Mouse (Mus musculus) neural tube, embryonic 12.5 days (tissue): ENCODE data around the gene Hfe. TPM values are rescaled to one million over a fixed set of nuclear protein-coding genes. Genes with fewer than 3 reads are reported as not detected.
"Not testable (repeated sequence)": the region's sequence is repeated elsewhere in the genome, so short reads cannot be mapped to it uniquely, and the experiment has no call there.

Experiments used
- ATAC-seq: fragments of 200-750 bp; cut with Nextera tagmentation; 2 replicates; pipeline ENCODE4 v1.8.0; 2017; ENCODE audit warnings: low read depth, mild to moderate bottlenecking, moderate TSS enrichment, moderate library complexity; ENCODE audit not compliant: low FRiP score
- H3K27ac ChIP-seq: fragments of 300-500 bp; sonication (generic); 2 replicates; pipeline ENCODE4 v1.5.1; 2016
- H3K27me3 ChIP-seq: fragments of 300-500 bp; sonication (generic); replicated peaks from 2 replicates; pipeline ENCODE4 v1.6.1; 2016; ENCODE audit warnings: mild to moderate bottlenecking
- H3K36me3 ChIP-seq: fragments of 300-500 bp; sonication (generic); 2 replicates; pipeline ENCODE4 v1.6.1; 2016; ENCODE audit warnings: mild to moderate bottlenecking
- H3K4me1 ChIP-seq: fragments of 300-500 bp; sonication (generic); 2 replicates; pipeline ENCODE4 v1.6.1; 2016
- H3K4me2 ChIP-seq: fragments of 300-500 bp; sonication (generic); replicated peaks from 2 replicates; pipeline ENCODE4 v1.6.1; 2016; ENCODE audit warnings: mild to moderate bottlenecking
- H3K4me3 ChIP-seq: fragments of 300-500 bp; sonication (generic); 2 replicates; pipeline ENCODE4 v1.5.1; 2016
- H3K9ac ChIP-seq: fragments of 300-500 bp; sonication (generic); 2 replicates; pipeline ENCODE4 v1.6.1; 2016; ENCODE audit warnings: mild to moderate bottlenecking
- H3K9me3 ChIP-seq: fragments of 300-500 bp; sonication (generic); 2 replicates; pipeline ENCODE4 v1.6.1; 2016; ENCODE audit warnings: mild to moderate bottlenecking
- WGBS: fragments of 180-500 bp; shearing (Covaris S2); methylation state at CpG from one replicate; pipeline ENCODE4 v1.1.7; 2016; 5-methylcytosine and 5-hydroxymethylcytosine counted together
- polyA plus RNA-seq: library from polyadenylated mRNA; unstranded; fragments of >200 nt; fragmentation: Nextera tagmentation; extraction: Ambion mirVana; gene quantifications from 2 replicates; pipeline ENCODE4 v1.2.1, GENCODE M21; 2016

Gene Hfe
- polyA plus RNA-seq, 1 experiment from 2014 or later, result 3.9 TPM

GRCm38 (mm10) chr13:23750839-23751477, 40.3 kb upstream of the Hfe start, which contains the start of gene Hist1h2ab:
Hist1h2ab (plus strand) TSS chr13:23751126.
- WGBS, result under 1% methylated on average over 32 of the region's 47 CpGs
- H3K9ac ChIP-seq, result peak within 1 kb of the TSS; percentile 55; the same call in 1 of the 2 replicates
- H3K4me2 ChIP-seq, result peak within 1 kb of the TSS; percentile 64
- peak within 1 kb of the TSS; percentile 35 for H3K4me3 ChIP-seq
- H3K4me1 ChIP-seq, H3K36me3 ChIP-seq, H3K27me3 ChIP-seq, H3K9me3 ChIP-seq: not testable (repeated sequence)
- ATAC-seq, result peak; percentile 34
- peak within 1 kb of the TSS; percentile 82 for H3K27ac ChIP-seq

GRCm38 (mm10) chr13:23749563-23750121, 39.0 kb upstream of the Hfe start:
- no peak overlapping the region for H3K9ac ChIP-seq
- no peaks in the 10 kb centered on the region for H3K9me3 ChIP-seq
- no peaks in the 10 kb centered on the region for H3K36me3 ChIP-seq
- H3K27ac ChIP-seq, result no peak overlapping the region
- no peaks in the 10 kb centered on the region for H3K27me3 ChIP-seq
- H3K4me1 ChIP-seq, result peaks cover 5% of the 10 kb centered on the region; the same call in 1 of the 2 replicates
- H3K4me2 ChIP-seq, result no peak overlapping the region
- WGBS, result 92% methylated on average over 5 of the region's 5 CpGs
- ATAC-seq, result no peak
- H3K4me3 ChIP-seq, result no peak overlapping the region

- H3K9ac ChIP-seq, result no peak overlapping the region
- no peaks in the 10 kb centered on the region for H3K9me3 ChIP-seq
- no peaks in the 10 kb centered on the region for H3K27me3 ChIP-seq
- H3K4me2 ChIP-seq, result peak overlapping the region; percentile 60
- H3K36me3 ChIP-seq, result no peaks in the 10 kb centered on the region
- 8% methylated on average over 4 of the region's 4 CpGs for WGBS
- peaks cover 5% of the 10 kb centered on the region; the same call in 1 of the 2 replicates for H3K4me1 ChIP-seq
- H3K27ac ChIP-seq, result no peak overlapping the region
- no peak for ATAC-seq
- no peak overlapping the region for H3K4me3 ChIP-seq
Observed at GRCm38 (mm10) chr13:23747892-23748288, 37.2 kb upstream of the Hfe start.

DNA sequence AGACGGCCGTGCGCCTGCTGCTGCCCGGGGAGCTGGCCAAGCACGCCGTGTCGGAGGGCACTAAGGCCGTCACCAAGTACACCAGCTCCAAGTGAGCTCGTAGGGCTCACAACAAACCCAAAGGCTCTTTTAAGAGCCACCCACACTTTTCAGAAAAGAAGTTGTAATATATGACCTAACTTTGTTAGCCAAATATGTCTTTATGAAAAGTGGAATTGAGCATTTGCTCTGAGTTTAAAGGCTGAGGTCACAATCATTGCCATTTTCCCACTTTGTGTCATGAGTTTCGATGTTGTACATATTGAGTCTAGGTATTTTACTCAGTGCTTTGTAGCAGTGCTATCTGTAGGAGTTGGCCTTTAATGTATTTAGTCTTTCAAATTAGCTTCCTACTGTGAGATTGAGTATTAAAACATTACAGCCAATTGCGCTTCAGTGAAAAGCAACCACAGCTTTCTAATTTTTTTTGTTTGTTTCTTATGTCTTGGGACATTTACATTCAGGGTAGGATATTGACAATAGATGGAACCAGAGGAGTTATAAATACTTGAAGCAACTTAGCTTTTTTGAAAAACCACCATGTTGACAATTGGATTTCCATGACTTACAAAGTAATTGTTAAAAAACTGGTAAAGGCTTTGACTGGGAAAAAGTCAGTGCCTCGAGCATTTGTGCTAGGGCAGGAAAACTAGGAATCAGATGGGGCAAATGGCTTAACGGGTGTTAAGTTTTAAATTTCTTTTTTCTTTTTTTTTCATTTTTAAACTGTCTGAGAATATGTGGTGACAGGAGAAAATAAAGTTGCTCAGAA, 36.6 kb upstream of the Hfe start:
- WGBS, result 2% methylated on average over 13 of the region's 13 CpGs
- H3K9me3 ChIP-seq, result no peaks in the 10 kb centered on the region
- H3K4me2 ChIP-seq, result peak overlapping the region; percentile 60
- peak overlapping the region; percentile 29 for H3K4me3 ChIP-seq
- ATAC-seq, result peak; percentile 8; the same call in 1 of the 2 replicates
- no peaks in the 10 kb centered on the region for H3K27me3 ChIP-seq
- H3K36me3 ChIP-seq, result no peaks in the 10 kb centered on the region
- H3K9ac ChIP-seq, result peak overlapping the region; percentile 38; the same call in 1 of the 2 replicates
- H3K4me1 ChIP-seq, result peaks cover 5% of the 10 kb centered on the region; the same call in 1 of the 2 replicates
- H3K27ac ChIP-seq, result peak overlapping the region; percentile 94

DNA sequence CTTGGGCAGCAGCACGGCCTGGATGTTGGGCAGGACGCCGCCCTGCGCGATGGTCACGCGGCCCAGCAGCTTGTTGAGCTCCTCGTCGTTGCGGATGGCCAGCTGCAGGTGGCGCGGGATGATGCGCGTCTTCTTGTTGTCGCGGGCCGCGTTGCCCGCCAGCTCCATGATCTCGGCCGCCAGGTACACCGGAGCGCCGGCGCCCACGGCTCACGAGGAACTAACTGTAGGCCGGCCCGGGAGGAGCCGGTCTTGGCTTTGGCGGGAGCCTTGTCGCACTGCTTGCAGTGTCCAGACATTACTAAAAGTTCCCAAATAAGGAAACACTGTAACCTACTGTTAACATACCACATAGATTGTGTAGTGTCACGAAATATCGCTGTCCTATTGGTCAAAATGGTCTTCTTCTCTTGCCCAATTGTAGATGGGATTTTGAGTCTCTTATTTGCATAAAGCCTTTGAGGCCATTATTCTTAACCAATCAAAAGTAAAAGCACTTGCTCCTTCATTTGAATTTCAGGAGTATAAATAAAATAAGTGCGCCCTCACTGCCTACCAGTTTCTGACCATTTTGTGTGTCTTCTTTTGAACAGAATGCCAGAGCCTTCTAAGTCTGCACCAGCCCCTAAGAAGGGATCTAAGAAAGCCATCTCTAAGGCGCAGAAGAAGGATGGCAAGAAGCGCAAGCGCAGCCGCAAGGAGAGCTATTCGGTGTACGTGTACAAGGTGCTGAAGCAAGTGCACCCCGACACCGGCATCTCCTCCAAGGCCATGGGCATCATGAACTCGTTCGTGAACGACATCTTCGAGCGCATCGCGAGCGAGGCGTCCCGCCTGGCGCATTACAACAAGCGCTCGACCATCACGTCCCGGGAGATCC, 35.8 kb upstream of the Hfe start, which contains the start of gene Hist1h2bb:
Gene Hist1h2bb, plus strand, starts transcription at position 534 of the 880 bp plus-strand sequence.
- H3K27me3 ChIP-seq, H3K9me3 ChIP-seq, H3K36me3 ChIP-seq, H3K4me1 ChIP-seq: not testable (repeated sequence)
- Histone ChIP-seq H3K9ac (peak within 1 kb of the TSS; percentile 58), H3K4me2 (peak within 1 kb of the TSS; percentile 60), H3K27ac (peak within 1 kb of the TSS; percentile 94), H3K4me3 (peak within 1 kb of the TSS; percentile 39)
- ATAC-seq, result peak; percentile 89
- WGBS, result under 1% methylated on average over 47 of the region's 58 CpGs

DNA sequence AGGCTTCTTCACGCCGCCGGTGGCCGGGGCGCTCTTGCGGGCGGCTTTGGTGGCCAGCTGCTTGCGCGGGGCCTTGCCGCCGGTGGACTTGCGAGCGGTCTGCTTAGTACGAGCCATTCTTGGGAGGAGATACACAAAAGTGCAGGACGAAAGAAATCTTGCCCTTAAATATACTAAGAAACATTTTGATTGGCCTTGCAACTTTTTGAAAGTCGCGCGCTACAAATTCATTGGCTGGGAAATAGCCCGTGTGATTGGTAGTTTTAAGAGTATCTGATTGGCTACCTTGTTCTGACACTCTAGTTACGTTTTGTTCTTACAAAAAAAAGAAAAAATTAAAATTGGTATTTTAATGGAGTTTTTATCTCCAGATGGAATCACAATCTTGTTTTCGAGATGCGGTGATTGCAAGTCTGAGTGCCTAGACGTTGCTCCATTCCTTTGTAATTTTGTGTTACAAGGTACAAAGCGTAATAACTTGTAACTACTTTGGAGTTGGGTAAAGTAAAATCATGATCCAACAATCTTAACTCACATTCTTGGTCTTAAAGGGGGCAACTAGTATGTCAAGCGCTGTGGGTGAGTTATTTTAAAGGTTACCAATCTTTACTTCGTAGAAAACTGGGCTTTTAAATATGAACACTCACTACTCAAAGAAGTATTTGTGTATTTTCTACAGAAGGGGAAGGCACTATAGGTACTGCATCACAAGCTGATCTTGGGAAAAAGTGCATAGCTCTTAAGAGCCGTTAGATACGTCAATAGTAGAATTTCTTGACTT, 34.9 kb upstream of the Hfe start, which contains the start of gene Hist1h3c:
Gene Hist1h3c, minus strand, starts transcription at position 222 of the 781 bp plus-strand sequence.
- peak within 1 kb of the TSS; percentile 94 for H3K27ac ChIP-seq
- H3K4me3 ChIP-seq, result peak within 1 kb of the TSS; percentile 39
- ATAC-seq, result peak; percentile 69
- H3K4me1 ChIP-seq, result peaks cover 5% of the 10 kb centered on the region; the same call in 1 of the 2 replicates
- no peaks in the 10 kb centered on the region for H3K36me3 ChIP-seq
- no peaks in the 10 kb centered on the region for H3K27me3 ChIP-seq
- WGBS, result under 1% methylated on average over 28 of the region's 28 CpGs
- H3K9ac ChIP-seq, result peak within 1 kb of the TSS; percentile 58
- no peaks in the 10 kb centered on the region for H3K9me3 ChIP-seq
- H3K4me2 ChIP-seq, result peak within 1 kb of the TSS; percentile 60

GRCm38 (mm10) chr13:23744421-23745380, 34.0 kb upstream of the Hfe start:
- Histone ChIP-seq H3K9me3 (no peaks in the 10 kb centered on the region), H3K4me1 (peaks cover 8% of the 10 kb centered on the region; the same call in 1 of the 2 replicates), H3K27ac (no peak overlapping the region), H3K9ac (peak overlapping the region; percentile 49), H3K27me3 (no peaks in the 10 kb centered on the region), H3K4me2 (peak overlapping the region; percentile 60), H3K4me3 (peak overlapping the region; percentile 26), H3K36me3 (no peaks in the 10 kb centered on the region)
- under 1% methylated on average over 24 of the region's 36 CpGs for WGBS
- no peak for ATAC-seq

- Histone ChIP-seq H3K4me1 (peaks cover 14% of the 10 kb centered on the region), H3K9me3 (no peaks in the 10 kb centered on the region), H3K4me2 (peak overlapping the region; percentile 60), H3K4me3 (0 out of 2 replicates have a peak overlapping the region, but pooled peaks have one; percentile 18), H3K9ac (no peak overlapping the region), H3K27me3 (no peaks in the 10 kb centered on the region), H3K36me3 (no peaks in the 10 kb centered on the region), H3K27ac (no peak overlapping the region)
- no peak for ATAC-seq
- 56% methylated on average over 4 of the region's 4 CpGs for WGBS
Observed at GRCm38 (mm10) chr13:23743963-23744362, 33.3 kb upstream of the Hfe start.

DNA sequence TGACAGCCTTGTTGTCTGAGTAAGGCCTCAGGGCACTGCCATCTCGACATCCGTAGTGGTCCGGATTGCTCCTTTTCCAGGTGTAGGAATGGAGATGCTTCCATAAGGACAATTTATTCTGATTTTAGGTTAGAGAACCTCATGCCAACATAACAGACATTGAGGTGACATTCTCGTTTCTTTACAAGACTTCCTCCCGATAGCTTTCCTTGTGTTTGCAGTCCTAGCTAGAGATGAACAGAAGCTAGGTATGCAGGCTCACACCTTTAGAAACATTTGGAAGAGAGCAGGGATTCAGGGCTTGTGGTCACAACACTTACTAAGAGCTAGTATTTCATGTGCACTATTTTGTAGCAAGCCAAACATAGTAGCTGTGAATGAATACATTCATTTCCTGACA, 32.6 kb upstream of the Hfe start:
- Histone ChIP-seq H3K9ac (no peak overlapping the region), H3K9me3 (no peaks in the 10 kb centered on the region), H3K27me3 (no peaks in the 10 kb centered on the region), H3K4me2 (no peak overlapping the region), H3K27ac (no peak overlapping the region), H3K4me1 (peaks cover 14% of the 10 kb centered on the region), H3K36me3 (no peaks in the 10 kb centered on the region), H3K4me3 (no peak overlapping the region)
- WGBS, result 85% methylated on average over 5 of the region's 5 CpGs
- ATAC-seq, result no peak

DNA sequence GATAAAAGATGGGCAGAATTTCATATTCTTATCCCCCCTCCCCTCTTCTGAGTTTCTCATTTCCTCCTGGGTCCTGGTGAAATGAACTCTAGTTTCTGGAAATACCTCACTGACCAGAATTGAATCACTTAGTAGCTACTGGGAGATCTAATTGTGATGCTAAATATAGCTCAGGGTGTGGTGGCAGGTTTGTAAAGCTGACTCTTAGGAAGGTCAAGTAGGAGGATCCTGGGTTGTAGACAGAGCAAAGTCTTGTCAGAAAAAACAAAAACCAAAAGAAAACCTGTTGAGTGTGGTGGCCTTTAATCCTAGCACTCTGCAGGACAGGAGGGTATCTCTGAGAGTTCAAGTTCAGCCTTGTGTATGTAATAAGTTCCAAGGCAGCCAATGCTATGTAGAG, 31.4 kb upstream of the Hfe start:
- no peak for ATAC-seq
- H3K27me3 ChIP-seq, result no peaks in the 10 kb centered on the region
- H3K4me2 ChIP-seq, result no peak overlapping the region
- no peak overlapping the region for H3K4me3 ChIP-seq
- no peak overlapping the region for H3K9ac ChIP-seq
- H3K36me3 ChIP-seq, result no peaks in the 10 kb centered on the region
- peaks cover 10% of the 10 kb centered on the region for H3K4me1 ChIP-seq
- no peak overlapping the region for H3K27ac ChIP-seq
- no peaks in the 10 kb centered on the region for H3K9me3 ChIP-seq
